Mouse (Mus musculus): ENCODE results near the gene Tmed4. TPM values are rescaled to one million over a fixed set of nuclear protein-coding genes. Genes with fewer than 3 reads are reported as not detected.

Gene Tmed4
- polyA plus RNA-seq (2021; fragmentation: Nextera tagmentation): 105 and 118 TPM in 2 replicates
- long read RNA-seq, experiment 1, transcript Tmed4-202 (4 exons, 886 nt): minor isoform, 5 of 206 reads
- long read RNA-seq, experiment 1, transcript Tmed4-201 (5 exons, 2,003 nt): major isoform, 175 of 206 reads
- long read RNA-seq, experiment 1, partial matches to known transcripts: 2 of 206 reads
- long read RNA-seq, experiment 1, other reads (novel, unspliced or antisense): 24 of 206 reads
- long read RNA-seq, experiment 2, transcript Tmed4-202 (4 exons, 886 nt): minor isoform, 28 of 733 reads
- long read RNA-seq, experiment 2, transcript Tmed4-201 (5 exons, 2,003 nt): major isoform, 675 of 733 reads
- long read RNA-seq, experiment 2, partial matches to known transcripts: 3 of 733 reads
- long read RNA-seq, experiment 2, other reads (novel, unspliced or antisense): 27 of 733 reads

GRCm38 (mm10) chr11:6274387-6275093, at the start of gene Tmed4:
Tmed4 (minus strand) TSS chr11:6274870.

GRCm38 (mm10) chr11:6291401-6292115, 16.9 kb upstream of the Tmed4 start, which contains the start of gene Ogdh:
Ogdh (plus strand) TSS chr11:6291633.

GRCm38 (mm10) chr11:6267320-6268254, 7.1 kb downstream of the Tmed4 start, which contains the start of gene Ddx56:
Ddx56 (minus strand) TSS chr11:6267772.

GRCm38 (mm10) chr11:6230012-6230411, 44.7 kb downstream of the Tmed4 start, which contains the start of gene Npc1l1:
Npc1l1 (minus strand) TSS chr11:6230143.

Other genes with a start within 250 kb of the Tmed4 start
- gene Camk2b, start 208.5 kb downstream of the Tmed4 start, polyA plus RNA-seq (2021; fragmentation: Nextera tagmentation): 252 and 298 TPM in 2 replicates
- 1.0 and 1.1 TPM in 2 replicates for gene A730071L15Rik, start 74.8 kb downstream of the Tmed4 start, polyA plus RNA-seq (2021; fragmentation: Nextera tagmentation)
- 57.3 and 60.2 TPM in 2 replicates for gene Nudcd3, start 74.5 kb downstream of the Tmed4 start, polyA plus RNA-seq (2021; fragmentation: Nextera tagmentation)
- gene Npc1l1, start 44.7 kb downstream of the Tmed4 start, polyA plus RNA-seq (2021; fragmentation: Nextera tagmentation): not detected in 2 replicates
- gene Ddx56, start 7.1 kb downstream of the Tmed4 start, polyA plus RNA-seq (2021; fragmentation: Nextera tagmentation): 47.4 and 54.8 TPM in 2 replicates
- 125 and 132 TPM in 2 replicates for gene Ogdh, start 16.8 kb upstream of the Tmed4 start, polyA plus RNA-seq (2021; fragmentation: Nextera tagmentation)
- gene Zmiz2, start 114.2 kb upstream of the Tmed4 start, polyA plus RNA-seq (2021; fragmentation: Nextera tagmentation): 22.5 and 26.7 TPM in 2 replicates
- gene Ppia, start 140.6 kb upstream of the Tmed4 start, polyA plus RNA-seq (2021; fragmentation: Nextera tagmentation): 6,575 and 7,918 TPM in 2 replicates
- 202 and 227 TPM in 2 replicates for gene H2afv, start 169.6 kb upstream of the Tmed4 start, polyA plus RNA-seq (2021; fragmentation: Nextera tagmentation)
- 23.8 and 28.2 TPM in 2 replicates for gene Purb, start 201.0 kb upstream of the Tmed4 start, polyA plus RNA-seq (2021; fragmentation: Nextera tagmentation)
- gene Myo1g, start 246.1 kb upstream of the Tmed4 start, polyA plus RNA-seq (2021; fragmentation: Nextera tagmentation): 0.24 and 0.29 TPM in 2 replicates